Mouse (Mus musculus): ENCODE measurements around the gene Ccr2. TPM values are rescaled to one million over a fixed set of nuclear protein-coding genes. Genes with fewer than 3 reads are reported as not detected.
"Not testable (repeated sequence)": the region's sequence is repeated elsewhere in the genome, so short reads cannot be mapped to it uniquely, and the experiment has no call there.

Ccr2 gene
- polyA plus RNA-seq, 1 experiment: 0.18 TPM

GRCm38 (mm10) chr9:124068098-124069058, 33.4 kb upstream of the Ccr2 start:
- Histone ChIP-seq H3K27me3 (ENCODE audit: control insufficient read depth, insufficient read depth, low read length) (no peaks in the 10 kb centered on the region), H3K27ac (ENCODE audit: insufficient read depth, low read depth, low read length) (peak overlapping the region; percentile 41), H3K4me1 (ENCODE audit: control insufficient read depth, insufficient read depth, insufficient read length, low read length) (no peaks in the 10 kb centered on the region), H3K36me3 (ENCODE audit: control insufficient read depth, insufficient read depth, low read length) (no peaks in the 10 kb centered on the region), H3K4me3 (ENCODE audit: low read depth, low read length) (no peak overlapping the region)
- TF ChIP-seq CTCF (IDR thresholded peaks at IDR 0.05; ENCODE audit: extremely low read depth, insufficient read length, insufficient replicate concordance, low read depth, low read length): no peak
- TF ChIP-seq POLR2A (IDR thresholded peaks at IDR 0.05; ENCODE audit: low read depth, low read length): no peak
- WGBS: 38% methylated on average over 2 of the region's 2 CpGs

- H3K27ac ChIP-seq (ENCODE audit: insufficient read depth, low read depth, low read length): no peak overlapping the region
- H3K36me3 ChIP-seq (ENCODE audit: control insufficient read depth, insufficient read depth, low read length): no peaks in the 10 kb centered on the region
- 83% methylated on average over 1 of the region's 1 CpGs for WGBS
- TF ChIP-seq CTCF (IDR thresholded peaks at IDR 0.05; ENCODE audit: extremely low read depth, insufficient read length, insufficient replicate concordance, low read depth, low read length): no peak
- TF ChIP-seq POLR2A (IDR thresholded peaks at IDR 0.05; ENCODE audit: low read depth, low read length): no peak
- no peak overlapping the region for H3K4me3 ChIP-seq (ENCODE audit: low read depth, low read length)
- no peaks in the 10 kb centered on the region for H3K4me1 ChIP-seq (ENCODE audit: control insufficient read depth, insufficient read depth, insufficient read length, low read length)
- no peaks in the 10 kb centered on the region for H3K27me3 ChIP-seq (ENCODE audit: control insufficient read depth, insufficient read depth, low read length)
These were observed 30.2 kb upstream of the Ccr2 start for GRCm38 (mm10) chr9:124071506-124071905.

DNA sequence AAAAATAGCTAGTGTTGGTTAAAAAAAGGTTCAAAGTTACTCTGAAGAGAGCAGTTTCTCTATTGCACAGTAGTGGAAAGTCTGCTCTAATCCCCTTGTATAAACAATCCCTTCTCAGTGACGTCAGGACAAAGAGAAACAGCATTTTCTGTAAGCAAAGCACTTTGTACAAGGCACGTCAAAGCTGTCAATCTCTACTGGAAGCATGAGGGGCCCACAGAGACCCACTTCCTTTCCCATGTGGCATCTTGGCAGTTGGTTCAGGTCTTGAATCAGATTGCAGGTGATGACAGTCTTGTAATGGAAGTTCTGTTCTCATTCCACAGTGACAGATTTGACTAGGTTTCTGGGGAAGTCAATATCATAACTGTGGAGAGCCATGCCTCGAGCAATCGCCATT, 21.9 kb upstream of the Ccr2 start:
- TF ChIP-seq POLR2A (IDR thresholded peaks at IDR 0.05; ENCODE audit: low read depth, low read length) (no peak), CTCF (IDR thresholded peaks at IDR 0.05; ENCODE audit: extremely low read depth, insufficient read length, insufficient replicate concordance, low read depth, low read length) (no peak)
- WGBS: 69% methylated on average over 4 of the region's 4 CpGs

DNA sequence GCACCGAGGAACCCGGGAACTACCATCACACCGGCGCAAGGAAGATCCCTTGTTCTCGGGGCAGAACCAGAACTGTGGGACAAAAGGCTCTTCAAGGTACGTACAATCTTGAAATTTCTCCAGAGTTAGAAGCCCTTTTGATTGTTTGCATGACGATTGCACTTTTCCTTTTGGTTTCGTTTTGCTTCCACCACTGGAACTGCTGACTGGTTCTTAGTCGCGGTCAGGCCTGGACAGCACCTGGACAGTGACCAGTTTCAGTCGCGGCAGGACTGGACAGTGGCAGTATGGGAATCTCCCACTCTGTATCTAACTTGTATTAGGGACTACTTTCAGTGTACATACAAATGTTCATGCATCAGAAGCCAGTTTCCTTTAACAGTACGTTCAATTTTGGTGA, 21.3 kb upstream of the Ccr2 start:
- not testable (repeated sequence) for H3K4me1 ChIP-seq (ENCODE audit: control insufficient read depth, insufficient read depth, insufficient read length, low read length); H3K4me3 ChIP-seq (ENCODE audit: low read depth, low read length); H3K27me3 ChIP-seq (ENCODE audit: control insufficient read depth, insufficient read depth, low read length); H3K27ac ChIP-seq (ENCODE audit: insufficient read depth, low read depth, low read length); H3K36me3 ChIP-seq (ENCODE audit: control insufficient read depth, insufficient read depth, low read length)
- WGBS: 72% methylated on average over 13 of the region's 13 CpGs

More for the DNA sequence above, 21.9 kb upstream of the Ccr2 start:
- H3K4me1 ChIP-seq (ENCODE audit: control insufficient read depth, insufficient read depth, insufficient read length, low read length): no peaks in the 10 kb centered on the region
- H3K4me3 ChIP-seq (ENCODE audit: low read depth, low read length): no peak overlapping the region
- no peaks in the 10 kb centered on the region for H3K36me3 ChIP-seq (ENCODE audit: control insufficient read depth, insufficient read depth, low read length)
- H3K27me3 ChIP-seq (ENCODE audit: control insufficient read depth, insufficient read depth, low read length): no peaks in the 10 kb centered on the region
- H3K27ac ChIP-seq (ENCODE audit: insufficient read depth, low read depth, low read length): no peak overlapping the region

GRCm38 (mm10) chr9:124090441-124090840, 11.3 kb upstream of the Ccr2 start:
- H3K27ac ChIP-seq (ENCODE audit: insufficient read depth, low read depth, low read length): no peak overlapping the region
- TF ChIP-seq CTCF (IDR thresholded peaks at IDR 0.05; ENCODE audit: extremely low read depth, insufficient read length, insufficient replicate concordance, low read depth, low read length): no peak
- no peak for TF ChIP-seq POLR2A (IDR thresholded peaks at IDR 0.05; ENCODE audit: low read depth, low read length)
- 76% methylated on average over 1 of the region's 1 CpGs for WGBS

DNA sequence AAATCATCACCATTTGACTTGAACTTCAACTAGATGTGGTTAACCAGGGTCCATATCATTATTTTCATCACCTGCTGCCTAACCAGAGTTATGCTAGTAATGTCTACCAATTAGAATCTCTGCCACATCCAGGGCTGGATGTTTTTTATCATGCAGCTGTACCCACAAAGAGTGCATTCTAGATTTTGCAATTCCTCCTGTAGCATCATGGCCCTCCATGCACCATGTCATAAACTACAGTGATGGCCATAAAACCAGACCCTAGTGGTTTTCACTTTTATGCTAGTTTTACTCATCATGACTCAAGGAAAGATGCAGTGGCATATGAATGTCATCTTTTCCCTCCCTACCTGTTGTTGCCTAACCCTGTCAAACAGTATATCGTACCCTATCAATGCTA, 2.6 kb upstream of the Ccr2 start:
- Histone ChIP-seq H3K27ac (ENCODE audit: insufficient read depth, low read depth, low read length) (no peak overlapping the region), H3K36me3 (ENCODE audit: control insufficient read depth, insufficient read depth, low read length) (no peaks in the 10 kb centered on the region), H3K4me3 (ENCODE audit: low read depth, low read length) (no peak overlapping the region), H3K27me3 (ENCODE audit: control insufficient read depth, insufficient read depth, low read length) (0 out of 2 replicates have a peak, but pooled peaks cover 2% of the 10 kb centered on the region), H3K4me1 (ENCODE audit: control insufficient read depth, insufficient read depth, insufficient read length, low read length) (no peaks in the 10 kb centered on the region)
- no peak for TF ChIP-seq POLR2A (IDR thresholded peaks at IDR 0.05; ENCODE audit: low read depth, low read length)
- TF ChIP-seq CTCF (IDR thresholded peaks at IDR 0.05; ENCODE audit: extremely low read depth, insufficient read length, insufficient replicate concordance, low read depth, low read length): no peak
- WGBS: 84% methylated on average over 1 of the region's 1 CpGs

More at GRCm38 (mm10) chr9:124090441-124090840, 11.3 kb upstream of the Ccr2 start:
- no peak overlapping the region for H3K4me3 ChIP-seq (ENCODE audit: low read depth, low read length)
- H3K36me3 ChIP-seq (ENCODE audit: control insufficient read depth, insufficient read depth, low read length): no peaks in the 10 kb centered on the region
- H3K4me1 ChIP-seq (ENCODE audit: control insufficient read depth, insufficient read depth, insufficient read length, low read length): no peaks in the 10 kb centered on the region
- 0 out of 2 replicates have a peak, but pooled peaks cover 4% of the 10 kb centered on the region for H3K27me3 ChIP-seq (ENCODE audit: control insufficient read depth, insufficient read depth, low read length)

DNA sequence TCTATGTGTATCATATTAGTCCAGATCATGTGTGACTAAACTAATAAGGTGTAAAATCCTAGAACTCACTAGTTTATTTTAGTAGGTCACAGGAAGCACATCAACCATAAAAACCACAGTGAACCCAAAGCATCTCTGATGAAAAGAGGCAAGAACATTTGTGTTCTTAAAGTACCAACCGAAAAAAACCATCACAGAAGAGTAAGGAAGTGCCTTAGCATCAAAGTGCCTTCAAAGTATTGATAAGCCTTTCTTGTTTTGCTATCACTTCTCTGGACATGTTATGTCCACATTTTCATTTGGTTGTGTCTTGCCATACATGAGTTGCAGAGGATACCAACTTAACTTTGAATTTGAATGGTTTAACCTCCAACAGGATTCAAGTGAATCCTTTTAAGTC, 1.4 kb upstream of the Ccr2 start:
- WGBS: 76% methylated on average over 1 of the region's 1 CpGs

More for the DNA sequence above, 1.4 kb upstream of the Ccr2 start:
- Histone ChIP-seq H3K4me3 (ENCODE audit: low read depth, low read length) (no peak overlapping the region), H3K27ac (ENCODE audit: insufficient read depth, low read depth, low read length) (no peak overlapping the region), H3K27me3 (ENCODE audit: control insufficient read depth, insufficient read depth, low read length) (0 out of 2 replicates have a peak, but pooled peaks cover 2% of the 10 kb centered on the region), H3K36me3 (ENCODE audit: control insufficient read depth, insufficient read depth, low read length) (no peaks in the 10 kb centered on the region), H3K4me1 (ENCODE audit: control insufficient read depth, insufficient read depth, insufficient read length, low read length) (no peaks in the 10 kb centered on the region)
- no peak for TF ChIP-seq POLR2A (IDR thresholded peaks at IDR 0.05; ENCODE audit: low read depth, low read length)
- no peak for TF ChIP-seq CTCF (IDR thresholded peaks at IDR 0.05; ENCODE audit: extremely low read depth, insufficient read length, insufficient replicate concordance, low read depth, low read length)

All from small intestine, adult 2 months (tissue).